Mouse (Mus musculus) heart, adult 2 months (tissue): ENCODE data around the gene Pum1. TPM values are rescaled to one million over a fixed set of nuclear protein-coding genes. Genes with fewer than 3 reads are reported as not detected.

ENCODE experiments used
- DNase-seq, 2 experiments: peaks; one replicate each; pipeline ENCODE4 v3.0.0; 2021
- H3K27ac ChIP-seq: fragments of 200-600 bp; 2 replicates; pipeline ENCODE4 v1.8.1; 2022
- H3K27me3 ChIP-seq: fragments of 200-500 bp; 2 replicates; pipeline ENCODE4 v1.6.1; 2012; ENCODE audit warnings: mild to moderate bottlenecking, low read length, inconsistent platforms, mixed read lengths; ENCODE audit not compliant: control insufficient read depth, insufficient read depth
- H3K36me3 ChIP-seq: fragments of 200-500 bp; 2 replicates; pipeline ENCODE4 v1.6.1; 2012; ENCODE audit warnings: low read length, inconsistent platforms; ENCODE audit not compliant: control insufficient read depth, insufficient read depth
- H3K4me1 ChIP-seq: fragments of 200-500 bp; 2 replicates; pipeline ENCODE4 v1.6.1; 2011; ENCODE audit warnings: low read length; ENCODE audit not compliant: control insufficient read depth, insufficient read depth
- H3K4me3 ChIP-seq: fragments of 200-600 bp; 2 replicates; pipeline ENCODE4 v1.8.1; 2022
- H3K79me2 ChIP-seq: fragments of 200-500 bp; replicated peaks from 2 replicates; pipeline ENCODE4 v1.6.1; 2012; ENCODE audit warnings: mild to moderate bottlenecking, inconsistent platforms, low read length, moderate library complexity, mixed read lengths; ENCODE audit not compliant: control insufficient read depth, insufficient read depth
- H3K9ac ChIP-seq: fragments of 200-500 bp; 2 replicates; pipeline ENCODE4 v1.6.1; 2012; ENCODE audit warnings: low read depth, mild to moderate bottlenecking, control low read depth, inconsistent platforms, low read length, mixed read lengths
- CTCF ChIP-seq: fragments of 200-600 bp; IDR thresholded peaks from 2 replicates; pipeline ENCODE4 v1.8.1; 2022; ENCODE audit warnings: antibody characterized with exemption, mild to moderate bottlenecking, moderate library complexity
- EP300 ChIP-seq: fragments of 200-500 bp; IDR thresholded peaks from 2 replicates; pipeline ENCODE4 v1.6.1; 2011; ENCODE audit warnings: low read depth, low read length, control low read depth; ENCODE audit not compliant: insufficient read depth
- POLR2A ChIP-seq: fragments of 200-500 bp; IDR thresholded peaks from 2 replicates; pipeline ENCODE4 v1.6.1; 2011; ENCODE audit warnings: mild to moderate bottlenecking, low read depth, low read length, control low read depth; ENCODE audit not compliant: insufficient read depth
- WGBS: fragments of 180-500 bp; shearing (Covaris S2); methylation state at CpG from one replicate; pipeline ENCODE4 v1.1.7; 2018; 5-methylcytosine and 5-hydroxymethylcytosine counted together
- intact Hi-C: fragments of 180-260 bp; cut with DNase I; formaldehyde crosslinking; loops from one replicate; pipeline ENCODE4 v1.15.1; 2025
- polyA plus RNA-seq: library from polyadenylated mRNA; depleted of rRNA; stranded (reverse); fragments of >200 nt; gene quantifications from 2 replicates; pipeline ENCODE4 v1.2.3, GENCODE M21; 2012
- total RNA-seq, 2 experiments: library from RNA; stranded (reverse); gene quantifications; 2 replicates each; pipeline ENCODE4 v1.2.3; 2021

Pum1 gene
- total and polyA plus RNA-seq, 3 experiments = 32.2 to 59.7 (median 57.1) TPM

GRCm38 (mm10) chr4:130693936-130694335 is 30.8 kb downstream of the Pum1 start:
- intact Hi-C loops = no loop called here
- Histone ChIP-seq H3K79me2 (peaks cover 9% of the 10 kb centered on the region), H3K4me1 (peaks cover 2% of the 10 kb centered on the region), H3K36me3 (peaks cover 19% of the 10 kb centered on the region), H3K27ac (peak overlapping the region; percentile 51), H3K4me3 (no peak overlapping the region), H3K27me3 (no peaks in the 10 kb centered on the region), H3K9ac (no peak overlapping the region)
- TF ChIP-seq CTCF (no peak), EP300 (no peak), POLR2A (no peak)
- WGBS = 52% methylated on average over 3 of the region's 3 CpGs
- no peak for DNase-seq

- intact Hi-C loops = no loop called here
- TF ChIP-seq EP300 (no peak), CTCF (no peak), POLR2A (no peak)
- DNase-seq = peak in 1 of 2 experiments; percentile 8
- H3K27ac ChIP-seq = peak overlapping the region; percentile 33
- H3K4me3 ChIP-seq = no peak overlapping the region
- peaks cover 9% of the 10 kb centered on the region for H3K79me2 ChIP-seq
- H3K27me3 ChIP-seq = no peaks in the 10 kb centered on the region
- peaks cover 19% of the 10 kb centered on the region for H3K36me3 ChIP-seq
- no peak overlapping the region for H3K9ac ChIP-seq
- peaks cover 4% of the 10 kb centered on the region for H3K4me1 ChIP-seq
- WGBS = 82% methylated on average over 3 of the region's 3 CpGs
These were observed 31.9 kb downstream of the Pum1 start for GRCm38 (mm10) chr4:130694982-130695381.

- Histone ChIP-seq H3K4me1 (peaks cover 5% of the 10 kb centered on the region), H3K9ac (no peak overlapping the region), H3K4me3 (no peak overlapping the region), H3K36me3 (peaks cover 16% of the 10 kb centered on the region), H3K79me2 (peaks cover 2% of the 10 kb centered on the region), H3K27ac (no peak overlapping the region), H3K27me3 (no peaks in the 10 kb centered on the region)
- DNase-seq = no peak
- WGBS = 68% methylated on average over 2 of the region's 2 CpGs
- TF ChIP-seq CTCF (no peak), POLR2A (no peak), EP300 (no peak)
- intact Hi-C loops = no loop called here
These were observed 37.9 kb downstream of the Pum1 start for GRCm38 (mm10) chr4:130701061-130701460.

GRCm38 (mm10) chr4:130702835-130703535 is 39.9 kb downstream of the Pum1 start:
- no peak overlapping the region for H3K9ac ChIP-seq
- no peak overlapping the region for H3K27ac ChIP-seq
- H3K4me1 ChIP-seq = peaks cover 7% of the 10 kb centered on the region
- H3K4me3 ChIP-seq = no peak overlapping the region
- no peaks in the 10 kb centered on the region for H3K27me3 ChIP-seq
- peaks cover 21% of the 10 kb centered on the region for H3K36me3 ChIP-seq
- intact Hi-C loops = no loop called here
- H3K79me2 ChIP-seq = peaks cover 8% of the 10 kb centered on the region
- DNase-seq = no peak
- TF ChIP-seq CTCF (no peak), EP300 (no peak), POLR2A (no peak)
- 67% methylated on average over 3 of the region's 3 CpGs for WGBS

GRCm38 (mm10) chr4:130703601-130704000 is 40.5 kb downstream of the Pum1 start:
- intact Hi-C loops = no loop called here
- WGBS = over 99% methylated on average over 3 of the region's 3 CpGs
- TF ChIP-seq EP300 (no peak), CTCF (no peak), POLR2A (no peak)
- peaks cover 8% of the 10 kb centered on the region for H3K79me2 ChIP-seq
- DNase-seq = no peak
- peaks cover 24% of the 10 kb centered on the region for H3K36me3 ChIP-seq
- H3K27me3 ChIP-seq = no peaks in the 10 kb centered on the region
- H3K9ac ChIP-seq = no peak overlapping the region
- no peak overlapping the region for H3K4me3 ChIP-seq
- H3K27ac ChIP-seq = no peak overlapping the region
- peaks cover 7% of the 10 kb centered on the region for H3K4me1 ChIP-seq

GRCm38 (mm10) chr4:130704615-130705014 is 41.5 kb downstream of the Pum1 start:
- Histone ChIP-seq H3K27ac (no peak overlapping the region), H3K27me3 (no peaks in the 10 kb centered on the region), H3K79me2 (peaks cover 9% of the 10 kb centered on the region), H3K9ac (no peak overlapping the region), H3K36me3 (peaks cover 26% of the 10 kb centered on the region), H3K4me3 (no peak overlapping the region), H3K4me1 (peaks cover 7% of the 10 kb centered on the region)
- intact Hi-C loops = no loop called here
- WGBS = 94% methylated on average over 4 of the region's 4 CpGs
- TF ChIP-seq POLR2A (no peak), EP300 (no peak), CTCF (no peak)
- DNase-seq = no peak
